Mouse (Mus musculus) intestine, embryonic 14.5 days (tissue): ENCODE data around the gene Vmn1r221. TPM values are rescaled to one million over a fixed set of nuclear protein-coding genes. Genes with fewer than 3 reads are reported as not detected.
"Not testable (repeated sequence)": the region's sequence is repeated elsewhere in the genome, so short reads cannot be mapped to it uniquely, and the experiment has no call there.

Experiments
- ATAC-seq: fragments of 200-750 bp; cut with Nextera tagmentation; replicated peaks from 2 replicates; pipeline ENCODE4 v1.8.0; 2017; ENCODE audit warnings: low read depth, moderate number of reproducible peaks, moderate TSS enrichment, moderate library complexity; ENCODE audit not compliant: low FRiP score, low TSS enrichment
- DNase-seq: peaks from one replicate; pipeline ENCODE4 v3.0.0-alpha.2; 2018; ENCODE audit warnings: low spot score
- H3K27ac ChIP-seq: fragments of 300-500 bp; sonication (generic); 2 replicates; pipeline ENCODE4 v1.5.1; 2014; ENCODE audit warnings: low read depth, mild to moderate bottlenecking, control low read depth
- H3K27me3 ChIP-seq: fragments of 300-500 bp; sonication (generic); replicated peaks from 2 replicates; pipeline ENCODE4 v1.6.1; 2014; ENCODE audit warnings: low read length, control low read depth; ENCODE audit not compliant: control insufficient read depth, insufficient read depth
- H3K36me3 ChIP-seq: fragments of 300-500 bp; sonication (generic); 2 replicates; pipeline ENCODE4 v1.6.1; 2014; ENCODE audit warnings: low read length, control low read depth; ENCODE audit not compliant: control insufficient read depth, insufficient read depth
- H3K4me1 ChIP-seq: fragments of 300-500 bp; sonication (generic); replicated peaks from 2 replicates; pipeline ENCODE4 v1.6.1; 2014; ENCODE audit warnings: low read length, control low read depth, mixed read lengths; ENCODE audit not compliant: control insufficient read depth, insufficient read depth
- H3K4me2 ChIP-seq: fragments of 300-500 bp; sonication (generic); 2 replicates; pipeline ENCODE4 v1.6.1; 2014; ENCODE audit warnings: low read length
- H3K4me3 ChIP-seq: fragments of 300-500 bp; sonication (generic); 2 replicates; pipeline ENCODE4 v1.5.1; 2014; ENCODE audit warnings: low read depth, low read length, control low read depth, mixed read lengths
- H3K9ac ChIP-seq: fragments of 300-500 bp; sonication (generic); 2 replicates; pipeline ENCODE4 v1.6.1; 2014; ENCODE audit warnings: mild to moderate bottlenecking, low read length
- H3K9me3 ChIP-seq: fragments of 300-500 bp; sonication (generic); 2 replicates; pipeline ENCODE4 v1.6.1; 2016; ENCODE audit warnings: low read length, control low read depth; ENCODE audit not compliant: control insufficient read depth
- WGBS: fragments of 180-500 bp; shearing (Covaris S2); extraction: QIAGEN DNeasy Blood & Tissue Kit; methylation state at CpG from one replicate; pipeline ENCODE4 v1.1.7; 2014; 5-methylcytosine and 5-hydroxymethylcytosine counted together
- polyA plus RNA-seq: library from polyadenylated mRNA; unstranded; fragments of >200 nt; fragmentation: Nextera tagmentation; extraction: Ambion mirVana; gene quantifications from 2 replicates; pipeline ENCODE4 v1.2.1, GENCODE M21; 2014

Vmn1r221 gene
- polyA plus RNA-seq = not detected in 2 replicates

DNA sequence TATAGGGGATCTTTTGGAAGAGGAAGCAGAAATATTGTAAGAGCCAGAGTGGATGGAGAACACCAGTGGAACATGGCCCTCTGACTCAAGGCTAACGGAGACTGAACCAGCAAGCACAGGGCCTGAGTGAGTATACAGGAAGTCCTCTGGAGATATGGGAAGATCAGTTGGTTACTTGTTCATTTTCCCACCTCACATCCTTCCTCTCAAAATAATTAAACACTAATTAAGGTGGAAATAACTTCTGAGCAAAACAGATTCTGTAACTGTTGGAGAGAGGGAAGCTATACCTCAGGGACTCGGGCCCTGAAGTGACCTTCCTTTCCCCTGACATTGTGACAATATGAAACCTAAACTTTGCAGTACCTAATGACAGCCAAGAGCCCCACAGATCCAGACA lies at the start of gene Vmn1r221:
TSS of gene Vmn1r221 (plus strand) at position 301 of the 400 bp plus-strand sequence.
- not testable (repeated sequence) for H3K27ac ChIP-seq, H3K9ac ChIP-seq, H3K4me3 ChIP-seq, H3K36me3 ChIP-seq, H3K27me3 ChIP-seq, H3K4me2 ChIP-seq, H3K9me3 ChIP-seq, H3K4me1 ChIP-seq, ATAC-seq, DNase-seq
- 89% methylated on average over 2 of the region's 2 CpGs for WGBS

DNA sequence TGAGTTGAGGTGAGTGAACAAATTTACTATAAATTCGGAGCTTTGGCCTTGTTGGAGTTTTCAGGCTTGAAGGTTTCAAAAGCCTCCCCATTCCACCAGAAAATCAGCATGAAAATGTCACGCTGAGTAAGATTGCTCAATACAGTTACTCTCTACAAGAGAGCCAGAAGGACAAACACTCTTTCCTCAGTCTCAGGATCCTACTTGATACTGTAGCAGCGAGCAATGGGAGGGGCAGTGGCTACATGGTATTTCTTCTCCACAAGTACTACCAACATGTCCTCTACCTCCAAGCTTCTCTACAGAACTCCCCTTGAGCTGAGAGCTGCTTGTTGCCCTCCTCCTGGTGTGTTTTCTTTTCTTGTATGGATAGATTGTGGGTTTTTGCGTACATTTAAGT lies 47.5 kb upstream of the Vmn1r221 start:
- 82% methylated on average over 4 of the region's 4 CpGs for WGBS
- not testable (repeated sequence) for H3K4me1 ChIP-seq

DNA sequence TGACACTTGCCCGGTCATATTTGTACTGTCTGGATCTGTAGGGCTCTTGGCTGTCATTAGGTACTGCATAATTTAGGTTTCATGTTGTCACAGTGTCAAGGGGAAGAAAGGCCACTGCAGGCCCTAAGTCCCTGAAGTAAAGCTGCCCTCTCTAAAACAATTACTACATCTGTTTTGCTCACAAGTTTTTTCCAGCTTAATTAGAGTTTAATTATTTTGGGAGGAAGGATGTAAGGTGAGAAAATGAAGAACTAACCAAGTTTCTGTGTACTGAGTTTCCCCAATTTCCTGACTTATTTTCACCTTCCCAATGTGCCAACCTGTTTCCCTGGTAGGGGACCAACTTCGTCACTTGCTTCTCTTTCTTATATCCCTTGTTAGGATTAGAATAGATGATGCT lies 26.1 kb upstream of the Vmn1r221 start, which contains the start of gene Vmn1r220:
TSS of gene Vmn1r220 (minus strand) at position 101 of the 400 bp plus-strand sequence.
- DNase-seq (no peak), ATAC-seq (no peak)
- Histone ChIP-seq H3K4me2 (no peak within 1 kb of the TSS), H3K36me3 (no peaks in the 10 kb centered on the region), H3K4me1 (no peaks in the 10 kb centered on the region), H3K9ac (no peak within 1 kb of the TSS), H3K4me3 (no peak within 1 kb of the TSS), H3K27ac (no peak within 1 kb of the TSS), H3K27me3 (no peaks in the 10 kb centered on the region), H3K9me3 (no peaks in the 10 kb centered on the region)
- WGBS = 85% methylated on average over 2 of the region's 2 CpGs

More for the DNA sequence above, 47.5 kb upstream of the Vmn1r221 start:
- ATAC-seq, H3K9ac ChIP-seq, H3K27ac ChIP-seq, H3K4me2 ChIP-seq, H3K9me3 ChIP-seq, H3K36me3 ChIP-seq, H3K4me3 ChIP-seq, DNase-seq, H3K27me3 ChIP-seq: not testable (repeated sequence)

DNA sequence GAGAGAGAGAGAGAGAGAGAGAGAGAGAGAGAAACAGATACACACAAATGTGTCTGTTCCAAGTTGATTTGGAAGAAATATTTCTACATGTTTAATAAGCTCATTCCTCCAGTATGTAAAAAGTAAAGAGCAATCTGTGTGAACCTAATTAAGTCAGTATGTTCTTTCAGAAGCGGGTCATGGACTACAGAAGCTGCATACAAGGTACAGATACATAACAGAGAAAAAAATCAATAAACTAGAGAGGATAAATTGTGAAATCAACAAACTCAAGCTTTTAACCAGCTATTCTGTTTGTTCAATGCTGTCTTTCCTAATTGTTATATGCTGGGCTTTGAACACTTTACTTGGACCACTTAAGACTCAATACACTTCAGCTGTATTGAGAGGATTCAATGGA lies 10.0 kb upstream of the Vmn1r221 start:
- 78% methylated on average over 1 of the region's 1 CpGs for WGBS
- H3K4me1 ChIP-seq, H3K4me3 ChIP-seq, H3K4me2 ChIP-seq, H3K27me3 ChIP-seq, ATAC-seq, H3K27ac ChIP-seq, DNase-seq, H3K36me3 ChIP-seq, H3K9me3 ChIP-seq, H3K9ac ChIP-seq: not testable (repeated sequence)

DNA sequence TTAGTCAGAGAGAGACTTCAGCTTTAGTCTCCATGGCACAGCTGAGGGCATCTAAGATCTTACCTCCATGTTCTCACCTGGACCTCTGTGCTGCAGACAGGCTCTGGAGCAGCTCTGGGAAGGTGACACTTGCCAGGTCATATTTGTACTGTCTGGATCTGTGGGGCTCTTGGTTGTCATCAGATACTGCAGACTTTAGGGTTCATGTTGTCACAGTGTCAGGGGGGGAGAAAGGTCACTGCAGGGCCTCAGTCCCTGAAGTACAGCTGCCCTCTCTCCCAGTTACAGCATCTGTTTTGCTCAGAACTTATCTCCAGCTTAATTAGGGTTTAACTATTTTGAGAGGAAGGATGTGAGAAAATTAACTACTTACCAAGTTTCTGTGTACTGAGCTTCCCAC lies 21.9 kb downstream of the Vmn1r221 start, which contains the start of gene Vmn1r222:
TSS of gene Vmn1r222 (minus strand) at position 101 of the 400 bp plus-strand sequence.
- H3K4me2 ChIP-seq, H3K4me1 ChIP-seq, H3K4me3 ChIP-seq, H3K9me3 ChIP-seq, H3K27ac ChIP-seq, H3K27me3 ChIP-seq, H3K36me3 ChIP-seq, ATAC-seq, H3K9ac ChIP-seq, DNase-seq: not testable (repeated sequence)

DNA sequence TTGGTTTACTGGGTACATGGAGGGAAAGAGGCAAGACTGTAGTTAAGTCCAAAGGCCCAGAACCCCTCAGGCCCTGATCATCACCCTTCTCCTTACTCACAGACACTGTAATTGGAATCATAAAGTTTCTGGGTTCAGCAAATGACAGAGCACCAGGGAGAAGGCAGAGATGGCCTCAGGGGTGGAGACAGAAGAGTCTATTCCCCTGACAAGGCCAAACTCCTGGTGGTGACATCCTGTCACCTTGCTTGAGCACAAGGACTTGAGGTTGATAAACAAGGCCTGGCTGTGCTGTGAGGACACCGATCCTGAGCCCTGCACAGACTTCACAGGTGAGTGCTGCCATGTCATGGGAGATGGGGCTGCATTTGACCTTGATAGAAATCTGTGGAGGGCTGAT lies 32.9 kb downstream of the Vmn1r221 start, which contains the start of gene Vmn1r223:
TSS of gene Vmn1r223 (plus strand) at position 301 of the 400 bp plus-strand sequence.
- not testable (repeated sequence) for H3K27ac ChIP-seq, H3K4me2 ChIP-seq, H3K4me3 ChIP-seq, H3K4me1 ChIP-seq, H3K9me3 ChIP-seq, DNase-seq, H3K9ac ChIP-seq, H3K36me3 ChIP-seq, ATAC-seq, H3K27me3 ChIP-seq
- WGBS = 92% methylated on average over 1 of the region's 1 CpGs

DNA sequence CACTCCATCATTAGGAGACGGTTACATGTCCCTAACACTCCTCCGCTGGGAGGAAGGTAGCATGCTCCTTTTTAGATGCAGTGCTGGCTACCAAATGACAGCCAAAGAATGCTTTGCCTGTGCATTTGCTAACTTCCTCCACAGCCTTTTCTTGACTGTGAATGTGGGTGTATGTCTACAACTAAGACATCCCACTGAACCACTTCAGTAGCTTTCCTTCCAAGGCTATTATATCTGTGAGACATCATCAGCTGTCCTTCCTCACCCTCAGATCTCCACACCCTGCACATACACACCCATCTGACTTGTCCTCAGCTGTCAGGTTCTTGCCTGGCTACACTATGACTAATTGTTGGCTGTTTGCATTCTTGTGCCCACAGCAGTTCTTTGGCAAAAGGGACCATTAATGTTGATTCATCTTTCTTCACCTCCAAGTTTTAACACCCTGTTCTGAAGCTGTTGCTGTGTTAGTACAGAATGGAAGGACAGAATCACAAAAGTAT lies 44.7 kb downstream of the Vmn1r221 start:
- no peak overlapping the region for H3K27ac ChIP-seq
- no peak overlapping the region for H3K4me3 ChIP-seq
- 85% methylated on average over 2 of the region's 2 CpGs for WGBS
- H3K4me1 ChIP-seq = no peaks in the 10 kb centered on the region
- H3K9me3 ChIP-seq = no peaks in the 10 kb centered on the region
- no peaks in the 10 kb centered on the region for H3K36me3 ChIP-seq
- no peak for ATAC-seq
- no peak overlapping the region for H3K9ac ChIP-seq
- H3K27me3 ChIP-seq = no peaks in the 10 kb centered on the region
- H3K4me2 ChIP-seq = no peak overlapping the region
- DNase-seq = no peak

DNA sequence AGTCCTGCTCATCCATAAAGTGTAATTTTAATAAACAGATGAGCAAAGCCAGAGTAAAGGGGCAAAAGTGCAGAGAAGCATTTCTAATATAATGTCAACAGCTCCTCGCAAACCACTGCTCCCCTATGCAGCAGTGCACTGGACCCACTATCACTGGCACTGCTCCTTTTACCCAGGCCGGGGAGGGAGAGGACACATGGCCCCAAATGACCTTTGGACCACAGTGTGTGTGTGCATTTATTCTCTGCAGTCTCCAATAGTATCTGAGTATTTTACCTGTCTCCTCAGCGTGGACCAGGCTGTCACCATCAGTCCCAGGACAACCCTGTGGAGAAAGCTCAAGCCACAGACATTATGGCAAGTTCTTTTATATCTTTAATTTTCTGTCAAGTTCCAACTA lies 54.7 kb downstream of the Vmn1r221 start:
- WGBS = 63% methylated on average over 3 of the region's 3 CpGs
- H3K27ac ChIP-seq, H3K9me3 ChIP-seq, H3K4me2 ChIP-seq, H3K9ac ChIP-seq, H3K4me3 ChIP-seq, H3K36me3 ChIP-seq, H3K27me3 ChIP-seq, H3K4me1 ChIP-seq, ATAC-seq, DNase-seq: not testable (repeated sequence)

DNA sequence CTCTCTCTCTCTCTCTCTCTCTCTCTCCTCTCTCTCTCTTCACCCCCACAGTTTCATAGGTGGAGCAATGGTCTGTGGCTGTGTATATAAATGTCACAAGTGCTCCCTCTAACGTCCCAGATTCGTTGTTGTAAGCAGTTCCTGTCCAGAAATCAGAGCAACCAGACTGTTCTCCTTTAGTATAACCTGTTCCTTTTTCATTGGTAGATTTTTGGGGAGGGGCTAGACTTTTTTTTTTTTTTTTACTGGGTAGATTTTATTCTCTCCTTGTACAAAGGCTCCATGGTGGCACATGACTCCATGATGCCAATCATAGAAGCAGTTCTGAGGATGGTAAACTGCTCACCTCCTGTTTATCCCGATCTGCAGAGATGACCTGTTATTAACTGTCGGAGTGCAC lies 55.2 kb downstream of the Vmn1r221 start:
- H3K36me3 ChIP-seq, H3K4me1 ChIP-seq, H3K27ac ChIP-seq, H3K4me2 ChIP-seq, DNase-seq, H3K9me3 ChIP-seq, H3K27me3 ChIP-seq, H3K4me3 ChIP-seq, H3K9ac ChIP-seq: not testable (repeated sequence)
- 0 out of 2 replicates have a peak, but pooled peaks have one; percentile 47 for ATAC-seq
- 37% methylated on average over 4 of the region's 4 CpGs for WGBS
